Mouse (Mus musculus) ES-Bruce4 (cell line): ENCODE measurements around the gene Zglp1.

Experiments
- CTCF ChIP-seq: IDR thresholded peaks from one replicate; pipeline ENCODE4 v1.8.1; 2011; ENCODE audit warnings: low read depth, low read length
- POLR2A ChIP-seq: IDR thresholded peaks from one replicate; pipeline ENCODE4 v1.8.1; 2011; ENCODE audit warnings: low read length; ENCODE audit not compliant: insufficient read depth

GRCm38 (mm10) chr9:21021363-21021762 is 45.5 kb downstream of the Zglp1 start:
- TF ChIP-seq CTCF = no peak
- no peak for TF ChIP-seq POLR2A
